Mouse (Mus musculus) spleen, postnatal 10 days (tissue): ENCODE data around the gene Slc25a5.
"Not testable (repeated sequence)": the region's sequence is repeated elsewhere in the genome, so short reads cannot be mapped to it uniquely, and the experiment has no call there.

ENCODE experiments used
- DNase-seq, 2 experiments: peaks; one replicate each; pipeline ENCODE4 v3.0.0; 2021 to 2022; ENCODE audit warnings: low spot score in 2 of 2

Gene Slc25a5

GRCm38 (mm10) chrX:36795424-36796162, at the start of gene Slc25a5:
Gene Slc25a5, plus strand, starts transcription at chrX:36795651.
- DNase-seq = peak; percentile 75 to 88

GRCm38 (mm10) chrX:36746789-36747188, 48.7 kb upstream of the Slc25a5 start:
- no peak for DNase-seq

- DNase-seq = no peak
Observed at GRCm38 (mm10) chrX:36748573-36748972, 46.9 kb upstream of the Slc25a5 start.

- no peak for DNase-seq
Observed at GRCm38 (mm10) chrX:36749281-36749785, 46.1 kb upstream of the Slc25a5 start.

GRCm38 (mm10) chrX:36750591-36750990, 44.9 kb upstream of the Slc25a5 start:
- no peak for DNase-seq

GRCm38 (mm10) chrX:36752586-36752985, 42.9 kb upstream of the Slc25a5 start:
- DNase-seq = no peak

- DNase-seq = peak in 1 of 2 experiments; percentile 19
Observed at GRCm38 (mm10) chrX:36757796-36758472, 37.5 kb upstream of the Slc25a5 start.

- no peak for DNase-seq
Observed at GRCm38 (mm10) chrX:36758566-36758965, 36.9 kb upstream of the Slc25a5 start.

- DNase-seq = peak; percentile 17 to 55
Observed at GRCm38 (mm10) chrX:36760946-36761635, 34.4 kb upstream of the Slc25a5 start.

- DNase-seq = no peak
Observed at GRCm38 (mm10) chrX:36762289-36762688, 33.2 kb upstream of the Slc25a5 start.

- no peak for DNase-seq
Observed at GRCm38 (mm10) chrX:36762894-36763293, 32.6 kb upstream of the Slc25a5 start.

- DNase-seq = no peak
Observed at GRCm38 (mm10) chrX:36763298-36763933, 32.0 kb upstream of the Slc25a5 start.

- DNase-seq = no peak
Observed at GRCm38 (mm10) chrX:36763934-36764317, 31.5 kb upstream of the Slc25a5 start.

GRCm38 (mm10) chrX:36767386-36767785, 28.1 kb upstream of the Slc25a5 start:
- no peak for DNase-seq

- no peak for DNase-seq
Observed at GRCm38 (mm10) chrX:36772591-36772990, 22.9 kb upstream of the Slc25a5 start.

GRCm38 (mm10) chrX:36775520-36775919, 19.9 kb upstream of the Slc25a5 start:
- DNase-seq = no peak

GRCm38 (mm10) chrX:36777694-36778093, 17.8 kb upstream of the Slc25a5 start:
- DNase-seq = no peak

- DNase-seq = no peak
Observed at GRCm38 (mm10) chrX:36789360-36789759, 6.1 kb upstream of the Slc25a5 start.

- DNase-seq = no peak
Observed at GRCm38 (mm10) chrX:36794571-36794970, 880 bp upstream of the Slc25a5 start.

GRCm38 (mm10) chrX:36796163-36796581, 721 bp downstream of the Slc25a5 start:
- DNase-seq = peak; percentile 73 to 87

GRCm38 (mm10) chrX:36796734-36797133, 1.3 kb downstream of the Slc25a5 start:
- not testable (repeated sequence) for DNase-seq
